Mouse (Mus musculus): ENCODE results near the gene Rsl1. TPM values are rescaled to one million over a fixed set of nuclear protein-coding genes. Genes with fewer than 3 reads are reported as not detected.
"Not testable (repeated sequence)": the region's sequence is repeated elsewhere in the genome, so short reads cannot be mapped to it uniquely, and the experiment has no call there.

Gene Rsl1
- 6.1 and 6.4 TPM in 2 replicates for polyA plus RNA-seq (2014; fragmentation: Nextera tagmentation; extraction: Ambion mirVana)

DNA sequence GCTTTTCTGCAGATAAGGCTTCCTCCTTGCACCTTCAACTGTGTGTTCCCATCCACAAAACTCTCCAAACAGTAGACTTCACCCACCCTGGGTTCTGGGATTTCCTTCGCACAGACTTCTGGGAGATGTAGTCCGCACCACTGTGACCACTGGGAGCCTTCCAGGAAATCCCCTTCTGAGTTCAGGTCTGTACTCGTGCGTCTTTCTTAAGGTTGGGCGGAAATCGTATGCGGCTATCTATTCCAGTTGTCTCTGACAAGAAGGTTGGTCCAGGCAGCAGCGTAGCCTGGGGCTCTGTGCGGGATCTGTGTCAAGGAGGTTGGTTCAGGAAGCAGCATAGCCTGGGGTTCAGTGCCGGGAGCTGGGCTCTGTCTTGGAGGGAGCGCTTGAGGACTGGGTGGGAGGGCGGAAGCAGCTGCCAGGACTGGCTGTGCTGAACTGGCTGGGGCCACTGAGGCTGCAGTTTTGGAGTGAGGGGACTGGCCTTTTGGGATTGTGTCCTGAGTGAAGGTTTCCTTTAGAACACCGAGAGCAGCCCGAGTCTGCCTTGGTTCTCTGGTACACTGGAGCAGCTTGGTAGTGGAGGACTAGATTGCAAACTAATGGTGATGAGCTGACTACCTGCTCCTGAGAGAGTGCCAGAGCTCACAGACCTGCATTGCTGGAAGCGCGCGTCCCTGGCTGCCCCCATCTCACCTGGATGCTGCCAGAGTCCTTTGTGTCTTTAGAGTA lies at the start of gene Rsl1:
Rsl1 (plus strand) TSS at position 192 of the 732 bp plus-strand sequence.
- H3K36me3 ChIP-seq (ENCODE audit: control insufficient read depth, insufficient read depth, low read length); H3K27me3 ChIP-seq (ENCODE audit: control insufficient read depth, insufficient read depth, low read length); H3K9me3 ChIP-seq (ENCODE audit: control insufficient read depth, low read depth, low read length); H3K4me1 ChIP-seq (ENCODE audit: control insufficient read depth, insufficient read depth, low read length): not testable (repeated sequence)
- WGBS, result 1% methylated on average over 17 of the region's 17 CpGs
- Histone ChIP-seq H3K27ac (ENCODE audit: low read length) (peak within 1 kb of the TSS; percentile 45; the same call in 1 of the 2 replicates), H3K9ac (replicated peaks; ENCODE audit: low read depth, low read length) (peak within 1 kb of the TSS; percentile 45), H3K4me3 (ENCODE audit: low read depth, low read length) (peak within 1 kb of the TSS; percentile 51), H3K4me2 (replicated peaks; ENCODE audit: low read depth, low read length) (peak within 1 kb of the TSS; percentile 53)
- peak; percentile 96 for ATAC-seq (ENCODE audit: insufficient number of reproducible peaks, insufficient read depth, low FRiP score, low read depth)

DNA sequence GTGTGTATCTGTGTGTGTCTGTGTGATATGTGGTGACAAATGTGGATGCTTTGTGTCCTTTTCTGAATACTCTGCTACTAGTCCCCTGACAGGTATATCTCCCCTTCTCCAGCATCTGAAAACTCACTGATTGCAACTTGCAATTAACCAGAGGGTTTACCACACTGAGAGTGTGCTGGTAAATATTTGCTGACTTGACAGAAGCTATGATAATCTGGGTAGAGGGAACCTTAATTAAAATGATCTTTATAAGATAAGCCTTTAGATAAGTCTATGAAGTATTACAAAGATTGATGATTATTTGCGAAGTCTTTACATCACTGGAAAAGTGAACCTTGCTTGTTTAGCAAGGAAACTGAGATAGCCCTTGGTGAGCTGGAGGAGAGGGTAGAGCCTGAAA lies 48.5 kb upstream of the Rsl1 start:
- no peaks in the 10 kb centered on the region for H3K36me3 ChIP-seq (ENCODE audit: control insufficient read depth, insufficient read depth, low read length)
- no peak overlapping the region for H3K4me2 ChIP-seq (replicated peaks; ENCODE audit: low read depth, low read length)
- no peak overlapping the region for H3K9ac ChIP-seq (replicated peaks; ENCODE audit: low read depth, low read length)
- H3K27ac ChIP-seq (ENCODE audit: low read length), result no peak overlapping the region
- 79% methylated on average over 1 of the region's 1 CpGs for WGBS
- no peak for ATAC-seq (ENCODE audit: insufficient number of reproducible peaks, insufficient read depth, low FRiP score, low read depth)
- no peaks in the 10 kb centered on the region for H3K4me1 ChIP-seq (ENCODE audit: control insufficient read depth, insufficient read depth, low read length)
- no peaks in the 10 kb centered on the region for H3K27me3 ChIP-seq (ENCODE audit: control insufficient read depth, insufficient read depth, low read length)
- H3K9me3 ChIP-seq (ENCODE audit: control insufficient read depth, low read depth, low read length), result no peaks in the 10 kb centered on the region
- H3K4me3 ChIP-seq (ENCODE audit: low read depth, low read length), result no peak overlapping the region

DNA sequence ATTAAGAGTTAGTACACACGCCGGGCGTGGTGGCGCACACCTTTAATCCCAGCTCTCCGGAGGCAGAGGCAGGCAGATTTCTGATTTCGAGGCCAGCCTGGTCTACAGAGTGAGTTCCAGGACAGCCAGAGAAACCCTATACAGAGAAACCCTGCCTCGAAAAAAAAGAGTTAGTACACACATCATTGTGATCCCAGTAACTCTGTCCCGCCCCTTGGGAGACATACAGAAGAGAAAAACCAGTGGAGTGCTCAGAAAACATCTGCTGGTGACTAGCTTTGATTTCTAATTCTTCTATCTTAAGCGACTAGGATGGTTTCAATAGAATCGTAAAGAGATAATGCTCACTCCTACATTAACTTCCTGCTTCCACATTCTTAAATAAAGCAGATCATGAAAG lies 45.5 kb upstream of the Rsl1 start:
- Histone ChIP-seq H3K4me3 (ENCODE audit: low read depth, low read length) (peak overlapping the region; percentile 67), H3K4me2 (replicated peaks; ENCODE audit: low read depth, low read length) (peak overlapping the region; percentile 54; the same call in 1 of the 2 replicates)
- H3K9ac ChIP-seq (replicated peaks; ENCODE audit: low read depth, low read length); H3K4me1 ChIP-seq (ENCODE audit: control insufficient read depth, insufficient read depth, low read length); H3K27ac ChIP-seq (ENCODE audit: low read length); H3K36me3 ChIP-seq (ENCODE audit: control insufficient read depth, insufficient read depth, low read length); H3K27me3 ChIP-seq (ENCODE audit: control insufficient read depth, insufficient read depth, low read length); H3K9me3 ChIP-seq (ENCODE audit: control insufficient read depth, low read depth, low read length): not testable (repeated sequence)
- 76% methylated on average over 10 of the region's 10 CpGs for WGBS
- 0 out of 2 replicates have a peak, but pooled peaks have one; percentile 3 for ATAC-seq (ENCODE audit: insufficient number of reproducible peaks, insufficient read depth, low FRiP score, low read depth)

DNA sequence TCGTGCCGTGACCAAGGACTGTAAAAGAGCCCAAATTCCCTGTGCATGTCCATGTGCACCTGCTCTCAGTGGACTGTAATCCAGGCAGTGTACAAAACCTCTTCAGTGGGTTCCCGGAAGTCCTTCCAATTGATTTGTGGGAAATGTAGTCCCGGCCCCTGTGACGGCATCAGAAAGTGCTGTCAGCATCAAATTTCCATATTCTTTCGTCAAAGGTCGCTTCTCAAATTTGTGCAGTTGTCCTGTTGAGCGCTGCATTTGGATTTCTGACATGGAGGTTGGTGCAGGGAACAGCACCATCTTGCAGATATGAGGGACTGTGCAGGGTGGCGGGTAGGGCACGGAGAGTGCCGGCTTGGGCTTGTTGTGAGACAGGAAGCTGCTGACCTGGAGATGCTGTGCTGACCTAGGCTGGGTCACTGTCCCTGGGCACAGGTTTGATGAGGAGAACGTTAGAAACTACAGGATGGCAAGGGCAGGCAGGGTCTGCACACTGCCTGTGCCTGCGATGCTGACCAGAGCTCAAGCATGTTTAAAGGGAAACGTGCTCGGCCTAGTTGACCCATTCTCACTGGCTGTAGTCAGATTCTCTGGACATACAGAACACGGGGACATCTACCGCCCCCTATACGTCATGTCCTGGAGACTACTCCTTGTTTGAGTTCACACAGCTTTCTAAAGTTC lies 44.8 kb upstream of the Rsl1 start:
- Histone ChIP-seq H3K4me2 (replicated peaks; ENCODE audit: low read depth, low read length) (peak overlapping the region; percentile 54), H3K36me3 (ENCODE audit: control insufficient read depth, insufficient read depth, low read length) (no peaks in the 10 kb centered on the region), H3K4me1 (ENCODE audit: control insufficient read depth, insufficient read depth, low read length) (no peaks in the 10 kb centered on the region), H3K27me3 (ENCODE audit: control insufficient read depth, insufficient read depth, low read length) (no peaks in the 10 kb centered on the region), H3K9ac (replicated peaks; ENCODE audit: low read depth, low read length) (peak overlapping the region; percentile 43), H3K4me3 (ENCODE audit: low read depth, low read length) (peak overlapping the region; percentile 67), H3K27ac (ENCODE audit: low read length) (no peak overlapping the region), H3K9me3 (ENCODE audit: control insufficient read depth, low read depth, low read length) (no peaks in the 10 kb centered on the region)
- WGBS, result 2% methylated on average over 18 of the region's 18 CpGs
- ATAC-seq (ENCODE audit: insufficient number of reproducible peaks, insufficient read depth, low FRiP score, low read depth), result peak; percentile 97

DNA sequence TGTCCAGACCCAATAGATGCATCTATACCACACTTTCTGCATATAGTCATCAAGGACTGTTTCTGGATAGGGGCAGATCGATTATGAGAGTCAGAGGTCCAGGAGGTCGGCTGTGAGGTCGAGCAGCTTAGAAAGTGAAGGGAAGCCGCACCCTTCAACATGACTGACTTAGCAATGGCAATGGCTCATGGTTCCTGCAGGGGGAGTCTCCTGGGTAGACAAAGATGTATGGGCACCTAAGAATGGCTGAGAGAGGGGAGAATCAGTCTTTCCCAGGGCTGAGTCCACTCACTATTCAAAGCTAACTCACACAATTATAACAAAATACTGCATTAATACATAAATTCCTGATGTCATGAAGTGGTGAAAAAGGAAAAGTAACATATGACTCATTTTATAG lies 6.9 kb upstream of the Rsl1 start:
- H3K9me3 ChIP-seq (ENCODE audit: control insufficient read depth, low read depth, low read length); H3K9ac ChIP-seq (replicated peaks; ENCODE audit: low read depth, low read length); H3K4me3 ChIP-seq (ENCODE audit: low read depth, low read length); H3K27ac ChIP-seq (ENCODE audit: low read length); H3K27me3 ChIP-seq (ENCODE audit: control insufficient read depth, insufficient read depth, low read length); ATAC-seq (ENCODE audit: insufficient number of reproducible peaks, insufficient read depth, low FRiP score, low read depth); H3K36me3 ChIP-seq (ENCODE audit: control insufficient read depth, insufficient read depth, low read length); H3K4me1 ChIP-seq (ENCODE audit: control insufficient read depth, insufficient read depth, low read length); H3K4me2 ChIP-seq (replicated peaks; ENCODE audit: low read depth, low read length): not testable (repeated sequence)
- 55% methylated on average over 4 of the region's 4 CpGs for WGBS

DNA sequence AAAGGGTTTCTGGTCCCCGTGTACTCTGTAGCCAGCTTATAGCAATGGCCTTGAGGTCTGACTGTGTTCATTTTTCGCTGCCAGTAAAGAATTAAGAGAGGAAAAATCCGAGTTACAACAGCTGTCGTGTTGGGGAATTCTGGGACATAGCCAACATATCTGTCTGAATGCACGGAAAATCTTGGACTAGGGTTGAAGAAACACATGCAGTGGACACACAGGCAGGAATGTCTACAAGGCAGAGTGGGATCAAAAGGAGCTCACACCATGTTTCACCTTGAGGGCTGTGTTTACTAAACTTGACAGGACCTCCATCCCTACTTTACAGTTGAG lies 707 bp downstream of the Rsl1 start:
- WGBS, result 8% methylated on average over 5 of the region's 5 CpGs
- Histone ChIP-seq H3K9ac (replicated peaks; ENCODE audit: low read depth, low read length) (peak overlapping the region; percentile 45; the same call in 1 of the 2 replicates), H3K27ac (ENCODE audit: low read length) (no peak overlapping the region), H3K36me3 (ENCODE audit: control insufficient read depth, insufficient read depth, low read length) (0 out of 2 replicates have a peak, but pooled peaks cover 3% of the 10 kb centered on the region), H3K4me1 (ENCODE audit: control insufficient read depth, insufficient read depth, low read length) (no peaks in the 10 kb centered on the region), H3K9me3 (ENCODE audit: control insufficient read depth, low read depth, low read length) (no peaks in the 10 kb centered on the region), H3K4me3 (ENCODE audit: low read depth, low read length) (peak overlapping the region; percentile 51), H3K27me3 (ENCODE audit: control insufficient read depth, insufficient read depth, low read length) (no peaks in the 10 kb centered on the region), H3K4me2 (replicated peaks; ENCODE audit: low read depth, low read length) (peak overlapping the region; percentile 53)
- ATAC-seq (ENCODE audit: insufficient number of reproducible peaks, insufficient read depth, low FRiP score, low read depth), result no peak

DNA sequence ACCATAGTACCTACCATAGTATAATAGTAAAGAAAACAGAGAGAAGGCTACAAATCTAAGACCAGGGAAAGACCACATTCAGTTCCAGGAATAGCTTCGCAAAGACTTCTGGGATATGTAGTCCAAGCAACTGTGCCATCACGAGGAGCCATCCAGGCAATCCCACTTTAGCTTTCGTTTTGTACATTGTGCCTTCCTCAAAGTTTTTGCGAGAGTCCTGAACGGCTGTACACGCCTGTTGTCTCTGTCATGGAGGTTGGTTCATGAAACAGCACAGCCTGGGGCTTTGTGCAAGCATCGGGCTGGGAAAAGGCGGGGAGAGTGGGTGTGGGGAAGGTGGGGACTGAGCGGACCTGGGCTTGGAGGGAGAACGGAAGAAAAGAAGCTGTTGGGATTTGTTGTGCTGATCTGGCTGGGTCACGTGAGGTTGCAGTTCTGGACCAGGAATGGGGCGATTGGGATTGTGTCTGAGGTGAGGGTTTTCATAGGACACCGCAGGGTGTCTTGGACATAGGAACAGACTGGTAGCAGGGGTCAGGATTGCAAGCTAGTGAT lies 21.4 kb downstream of the Rsl1 start, which contains the start of gene Zfp455:
Zfp455 (plus strand) TSS at position 167 of the 555 bp plus-strand sequence.
- H3K27me3 ChIP-seq (ENCODE audit: control insufficient read depth, insufficient read depth, low read length), result no peaks in the 10 kb centered on the region
- WGBS, result 5% methylated on average over 13 of the region's 13 CpGs
- H3K9ac ChIP-seq (replicated peaks; ENCODE audit: low read depth, low read length), result peak within 1 kb of the TSS; percentile 25; the same call in 1 of the 2 replicates
- peak within 1 kb of the TSS; percentile 45; the same call in 1 of the 2 replicates for H3K27ac ChIP-seq (ENCODE audit: low read length)
- peak within 1 kb of the TSS; percentile 73 for H3K4me3 ChIP-seq (ENCODE audit: low read depth, low read length)
- peak within 1 kb of the TSS; percentile 42 for H3K4me2 ChIP-seq (replicated peaks; ENCODE audit: low read depth, low read length)
- no peaks in the 10 kb centered on the region for H3K4me1 ChIP-seq (ENCODE audit: control insufficient read depth, insufficient read depth, low read length)
- ATAC-seq (ENCODE audit: insufficient number of reproducible peaks, insufficient read depth, low FRiP score, low read depth), result peak; percentile 92
- no peaks in the 10 kb centered on the region for H3K9me3 ChIP-seq (ENCODE audit: control insufficient read depth, low read depth, low read length)
- H3K36me3 ChIP-seq (ENCODE audit: control insufficient read depth, insufficient read depth, low read length), result no peaks in the 10 kb centered on the region

DNA sequence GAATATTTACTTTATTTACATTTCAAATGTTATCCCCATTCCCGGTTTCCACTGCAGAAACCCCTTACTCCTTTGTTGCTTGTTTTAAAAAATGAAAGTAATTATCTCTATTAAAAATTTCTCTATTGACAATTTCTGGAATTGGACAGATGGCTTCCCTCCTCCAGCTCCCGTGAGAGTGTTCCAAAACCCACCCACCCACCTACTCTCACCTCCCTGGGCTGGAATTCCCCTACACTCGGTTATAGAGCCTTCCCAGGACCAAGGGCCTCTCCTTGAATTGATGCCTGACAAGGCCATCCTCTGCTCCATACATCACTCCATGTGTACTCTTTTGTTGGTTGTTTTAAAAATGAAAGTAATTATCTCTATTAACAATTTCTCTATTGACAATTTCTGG lies 28.7 kb downstream of the Rsl1 start:
- no peak overlapping the region for H3K4me2 ChIP-seq (replicated peaks; ENCODE audit: low read depth, low read length)
- no peak overlapping the region for H3K9ac ChIP-seq (replicated peaks; ENCODE audit: low read depth, low read length)
- no peak overlapping the region for H3K27ac ChIP-seq (ENCODE audit: low read length)
- no peaks in the 10 kb centered on the region for H3K36me3 ChIP-seq (ENCODE audit: control insufficient read depth, insufficient read depth, low read length)
- WGBS, result 74% methylated on average over 3 of the region's 3 CpGs
- no peak for ATAC-seq (ENCODE audit: insufficient number of reproducible peaks, insufficient read depth, low FRiP score, low read depth)
- H3K4me3 ChIP-seq (ENCODE audit: low read depth, low read length), result no peak overlapping the region
- no peaks in the 10 kb centered on the region for H3K9me3 ChIP-seq (ENCODE audit: control insufficient read depth, low read depth, low read length)
- H3K4me1 ChIP-seq (ENCODE audit: control insufficient read depth, insufficient read depth, low read length), result no peaks in the 10 kb centered on the region
- H3K27me3 ChIP-seq (ENCODE audit: control insufficient read depth, insufficient read depth, low read length), result no peaks in the 10 kb centered on the region

All from stomach, embryonic 14.5 days (tissue).